Mouse (Mus musculus) embryonic fibroblast, embryonic 13.5 days (primary cell): Measurements from ENCODE around the gene Gm1123.

Source experiments
- CTCF ChIP-seq: IDR thresholded peaks from 2 replicates; pipeline ENCODE4 v1.5.1; 2011; ENCODE audit warnings: mild to moderate bottlenecking, control low read depth, low read length, moderate library complexity, borderline replicate concordance; ENCODE audit not compliant: insufficient read depth
- POLR2A ChIP-seq: IDR thresholded peaks from 2 replicates; pipeline ENCODE4 v1.6.1; 2011; ENCODE audit warnings: low read depth, mild to moderate bottlenecking, control low read depth, low read length, moderate library complexity

DNA sequence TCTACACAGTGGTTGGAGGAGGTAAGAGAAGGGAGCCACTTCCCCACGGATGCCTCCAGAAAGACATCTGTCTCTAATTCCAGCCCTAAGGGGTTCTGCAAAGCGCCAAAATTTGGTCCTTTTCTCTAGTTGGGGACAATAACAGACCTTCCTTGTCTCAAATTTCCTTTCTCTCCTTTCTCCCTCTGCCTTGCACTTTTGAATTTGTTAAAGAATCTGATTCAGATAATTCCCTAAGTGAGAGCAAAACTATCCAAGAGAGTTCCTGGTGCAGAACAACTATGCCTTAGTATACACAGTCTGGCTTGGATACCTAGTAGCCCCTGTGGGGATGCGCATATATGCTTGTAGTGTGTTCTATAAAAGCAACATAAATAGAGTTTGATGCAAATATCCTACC, 75.7 kb downstream of the Gm1123 start:
- TF ChIP-seq CTCF (no peak), POLR2A (no peak)
